Mouse (Mus musculus): ENCODE measurements around the gene Tubd1. TPM values are rescaled to one million over a fixed set of nuclear protein-coding genes. Genes with fewer than 3 reads are reported as not detected.

Gene Tubd1
- polyA plus RNA-seq, 2 experiments = 7.1 to 10.5 TPM

- no peaks in the 10 kb centered on the region; the same call in 1 of the 2 replicates for H3K36me3 ChIP-seq (ENCODE audit: control insufficient read depth, insufficient read depth, low read length)
- peak overlapping the region; percentile 90 for H3K27ac ChIP-seq (replicated peaks; ENCODE audit: low read depth, low read length)
- no peaks in the 10 kb centered on the region for H3K27me3 ChIP-seq (ENCODE audit: control insufficient read depth, insufficient read depth, low read length)
- no peak for ATAC-seq (ENCODE audit: low FRiP score, low read depth)
- H3K4me2 ChIP-seq (replicated peaks; ENCODE audit: low read depth, low read length, severe bottlenecking) = no peak overlapping the region
- no peak for TF ChIP-seq POLR2A (IDR thresholded peaks at IDR 0.05; ENCODE audit: borderline replicate concordance, extremely low read depth, insufficient read depth, insufficient read length)
- no peaks in the 10 kb centered on the region for H3K9me3 ChIP-seq (ENCODE audit: control insufficient read depth, low read length)
- no peak for DNase-seq (ENCODE audit: low spot score)
- no peak overlapping the region for H3K9ac ChIP-seq (ENCODE audit: low read depth, low read length, severe bottlenecking)
- peaks cover 20% of the 10 kb centered on the region for H3K4me1 ChIP-seq (ENCODE audit: control insufficient read depth, insufficient read depth, low read length)
- WGBS = 40% methylated on average over 4 of the region's 4 CpGs
- H3K4me3 ChIP-seq (replicated peaks; ENCODE audit: low read length) = no peak overlapping the region
Observed at GRCm38 (mm10) chr11:86571871-86572270, 27.1 kb downstream of the Tubd1 start.

- Histone ChIP-seq H3K9me3 (ENCODE audit: control insufficient read depth, low read length) (no peaks in the 10 kb centered on the region), H3K27me3 (ENCODE audit: control insufficient read depth, insufficient read depth, low read length) (no peaks in the 10 kb centered on the region), H3K36me3 (ENCODE audit: control insufficient read depth, insufficient read depth, low read length) (no peaks in the 10 kb centered on the region; the same call in 1 of the 2 replicates), H3K27ac (replicated peaks; ENCODE audit: low read depth, low read length) (no peak overlapping the region), H3K4me3 (replicated peaks; ENCODE audit: low read length) (no peak overlapping the region), H3K9ac (ENCODE audit: low read depth, low read length, severe bottlenecking) (no peak overlapping the region), H3K4me1 (ENCODE audit: control insufficient read depth, insufficient read depth, low read length) (peaks cover 20% of the 10 kb centered on the region), H3K4me2 (replicated peaks; ENCODE audit: low read depth, low read length, severe bottlenecking) (no peak overlapping the region)
- TF ChIP-seq POLR2A (IDR thresholded peaks at IDR 0.05; ENCODE audit: borderline replicate concordance, extremely low read depth, insufficient read depth, insufficient read length) = no peak
- DNase-seq (ENCODE audit: low spot score) = no peak
- ATAC-seq (ENCODE audit: low FRiP score, low read depth) = no peak
- WGBS = 62% methylated on average over 2 of the region's 2 CpGs
Observed at GRCm38 (mm10) chr11:86572623-86573022, 27.8 kb downstream of the Tubd1 start.

GRCm38 (mm10) chr11:86573646-86574231 lies 28.9 kb downstream of the Tubd1 start:
- Histone ChIP-seq H3K9ac (ENCODE audit: low read depth, low read length, severe bottlenecking) (no peak overlapping the region), H3K4me1 (ENCODE audit: control insufficient read depth, insufficient read depth, low read length) (peaks cover 20% of the 10 kb centered on the region), H3K9me3 (ENCODE audit: control insufficient read depth, low read length) (no peaks in the 10 kb centered on the region), H3K4me3 (replicated peaks; ENCODE audit: low read length) (no peak overlapping the region), H3K27ac (replicated peaks; ENCODE audit: low read depth, low read length) (no peak overlapping the region), H3K4me2 (replicated peaks; ENCODE audit: low read depth, low read length, severe bottlenecking) (no peak overlapping the region), H3K36me3 (ENCODE audit: control insufficient read depth, insufficient read depth, low read length) (no peaks in the 10 kb centered on the region), H3K27me3 (ENCODE audit: control insufficient read depth, insufficient read depth, low read length) (no peaks in the 10 kb centered on the region)
- DNase-seq (ENCODE audit: low spot score) (no peak), ATAC-seq (ENCODE audit: low FRiP score, low read depth) (no peak)
- no peak for TF ChIP-seq POLR2A (IDR thresholded peaks at IDR 0.05; ENCODE audit: borderline replicate concordance, extremely low read depth, insufficient read depth, insufficient read length)
- 79% methylated on average over 6 of the region's 6 CpGs for WGBS

- Histone ChIP-seq H3K27ac (replicated peaks; ENCODE audit: low read depth, low read length) (no peak overlapping the region), H3K4me2 (replicated peaks; ENCODE audit: low read depth, low read length, severe bottlenecking) (no peak overlapping the region), H3K9me3 (ENCODE audit: control insufficient read depth, low read length) (no peaks in the 10 kb centered on the region), H3K9ac (ENCODE audit: low read depth, low read length, severe bottlenecking) (no peak overlapping the region), H3K36me3 (ENCODE audit: control insufficient read depth, insufficient read depth, low read length) (no peaks in the 10 kb centered on the region), H3K4me3 (replicated peaks; ENCODE audit: low read length) (no peak overlapping the region), H3K27me3 (ENCODE audit: control insufficient read depth, insufficient read depth, low read length) (no peaks in the 10 kb centered on the region), H3K4me1 (ENCODE audit: control insufficient read depth, insufficient read depth, low read length) (peaks cover 20% of the 10 kb centered on the region)
- ATAC-seq (ENCODE audit: low FRiP score, low read depth) (no peak), DNase-seq (ENCODE audit: low spot score) (no peak)
- no peak for TF ChIP-seq POLR2A (IDR thresholded peaks at IDR 0.05; ENCODE audit: borderline replicate concordance, extremely low read depth, insufficient read depth, insufficient read length)
- WGBS = 63% methylated on average over 2 of the region's 2 CpGs
Observed at GRCm38 (mm10) chr11:86574408-86574807, 29.6 kb downstream of the Tubd1 start.

GRCm38 (mm10) chr11:86575632-86576378 lies 31.0 kb downstream of the Tubd1 start:
- WGBS = 68% methylated on average over 7 of the region's 7 CpGs
- H3K4me3 ChIP-seq (replicated peaks; ENCODE audit: low read length) = no peak overlapping the region
- ATAC-seq (ENCODE audit: low FRiP score, low read depth) (no peak), DNase-seq (ENCODE audit: low spot score) (no peak)
- H3K36me3 ChIP-seq (ENCODE audit: control insufficient read depth, insufficient read depth, low read length) = no peaks in the 10 kb centered on the region
- no peaks in the 10 kb centered on the region for H3K27me3 ChIP-seq (ENCODE audit: control insufficient read depth, insufficient read depth, low read length)
- TF ChIP-seq POLR2A (IDR thresholded peaks at IDR 0.05; ENCODE audit: borderline replicate concordance, extremely low read depth, insufficient read depth, insufficient read length) = no peak
- no peak overlapping the region for H3K9ac ChIP-seq (ENCODE audit: low read depth, low read length, severe bottlenecking)
- H3K9me3 ChIP-seq (ENCODE audit: control insufficient read depth, low read length) = no peaks in the 10 kb centered on the region
- peaks cover 17% of the 10 kb centered on the region for H3K4me1 ChIP-seq (ENCODE audit: control insufficient read depth, insufficient read depth, low read length)
- H3K27ac ChIP-seq (replicated peaks; ENCODE audit: low read depth, low read length) = no peak overlapping the region
- no peak overlapping the region for H3K4me2 ChIP-seq (replicated peaks; ENCODE audit: low read depth, low read length, severe bottlenecking)
